Mouse (Mus musculus) ovary, postnatal 10 days (tissue): ENCODE results near the gene Lbx2.

ENCODE experiments used
- DNase-seq: peaks from one replicate; pipeline ENCODE4 v3.0.0; 2022; ENCODE audit warnings: low spot score

Lbx2 gene

DNA sequence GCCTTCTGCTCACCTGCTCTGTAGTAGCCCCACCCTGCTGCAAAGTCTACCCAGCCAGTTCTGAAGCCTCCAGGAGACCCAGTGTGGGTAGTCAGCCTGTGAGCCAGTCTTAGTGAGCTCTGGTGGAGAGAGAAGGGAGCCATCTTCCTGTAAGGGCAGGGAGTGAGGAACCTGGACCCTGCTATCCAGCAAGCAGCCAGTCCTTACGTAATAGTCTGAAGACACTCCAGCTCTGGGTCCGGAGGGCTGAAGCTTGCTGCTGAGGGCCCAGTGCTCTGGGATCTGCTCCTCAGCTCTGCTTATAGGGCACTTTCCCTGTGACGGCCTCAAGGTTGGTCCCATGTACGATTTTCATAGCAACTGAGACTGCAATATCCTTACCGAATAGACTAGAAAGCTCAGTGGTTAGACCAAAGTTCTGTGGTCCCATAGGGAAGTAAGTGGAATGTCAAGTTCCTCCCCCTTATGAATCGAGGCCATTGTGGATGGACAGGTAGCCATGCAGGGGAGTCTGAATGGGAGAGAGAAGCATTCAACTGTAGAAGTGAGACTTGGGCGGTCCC lies 48.9 kb downstream of the Lbx2 start, which contains the start of gene Rtkn:
Gene Rtkn (plus strand): TSS at position 513 of the 563 bp plus-strand sequence.
- no peak for DNase-seq

DNA sequence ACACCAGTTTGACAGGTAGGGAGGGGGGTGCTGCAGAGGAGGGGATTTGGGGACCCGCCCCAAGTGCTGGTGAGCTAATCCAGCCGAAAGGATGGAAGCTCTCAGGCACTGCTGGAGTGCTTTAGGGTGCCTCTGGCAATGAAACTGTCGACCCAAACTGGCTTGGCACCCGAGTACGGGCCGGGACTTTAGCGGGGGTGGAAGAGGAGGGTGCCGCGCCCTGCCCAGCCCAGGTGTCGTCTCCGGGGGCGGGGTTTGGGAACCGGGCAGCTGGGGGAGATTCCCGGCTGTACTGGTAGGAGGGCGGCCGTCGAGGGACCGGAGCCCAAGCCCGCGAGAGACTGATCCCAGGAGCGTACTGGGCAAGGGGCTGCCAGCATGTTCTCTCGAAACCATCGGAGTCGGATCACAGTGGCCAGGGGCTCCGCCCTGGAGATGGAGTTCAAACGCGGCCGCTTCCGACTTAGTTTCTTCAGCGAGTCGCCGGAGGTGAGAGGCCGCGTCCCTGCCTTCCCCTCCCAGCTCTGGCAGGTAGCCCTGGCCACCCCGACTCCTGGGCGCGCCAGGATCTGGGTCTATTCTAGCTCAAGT lies 49.5 kb downstream of the Lbx2 start:
- no peak for DNase-seq

- DNase-seq, result no peak
Measured at GRCm38 (mm10) chr6:83136291-83136880, 50.2 kb downstream of the Lbx2 start.

GRCm38 (mm10) chr6:83136881-83137575 lies 50.9 kb downstream of the Lbx2 start:
- DNase-seq, result peak; percentile 70

DNA sequence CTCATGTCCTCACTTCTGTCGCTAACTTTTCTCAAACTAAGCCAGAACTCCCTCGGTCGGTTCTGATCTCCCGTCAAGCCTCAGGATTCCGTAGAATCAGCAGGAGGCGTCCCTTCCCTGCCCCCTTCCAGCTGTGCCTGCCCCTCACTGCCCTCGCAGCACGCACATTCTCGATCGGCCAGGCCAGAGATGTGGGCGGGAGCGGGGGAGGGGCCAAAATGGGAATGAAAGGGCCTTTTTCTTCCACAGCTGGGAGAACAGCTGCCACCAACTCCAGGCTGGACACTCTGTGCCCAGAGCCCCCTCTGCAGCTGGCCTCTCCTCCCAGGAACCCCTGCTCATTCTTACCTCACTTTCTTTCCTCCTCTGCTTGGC lies 51.4 kb downstream of the Lbx2 start:
- DNase-seq, result peak; percentile 79
